Mouse (Mus musculus) CD4-positive, CD25-positive, alpha-beta regulatory T cell (primary cell): ENCODE results near the gene Olfr340. TPM values are rescaled to one million over a fixed set of nuclear protein-coding genes. Genes with fewer than 3 reads are reported as not detected.

Experiments
- polyA plus RNA-seq: library from polyadenylated mRNA; unstranded; fragments of 100-300 nt; shearing (Covaris generic); gene quantifications from one replicate; pipeline ENCODE4 v1.2.1, GENCODE M21; 2017

Gene Olfr340
- polyA plus RNA-seq: not detected

GRCm38 (mm10) chr2:36452287-36452686 lies at the start of gene Olfr340:
TSS of gene Olfr340 (plus strand) at chr2:36452587.

GRCm38 (mm10) chr2:36418647-36419046 lies 33.7 kb upstream of the Olfr340 start, which contains the start of gene Olfr339:
TSS of gene Olfr339 (plus strand) at chr2:36418947.

GRCm38 (mm10) chr2:36482368-36482767 lies 30.0 kb downstream of the Olfr340 start, which contains the start of gene Olfr341:
TSS of gene Olfr341 (minus strand) at chr2:36482468.

Other genes starting within 250 kb of the Olfr340 start
- gene Ptgs1, start 222.2 kb upstream of the Olfr340 start, polyA plus RNA-seq: 1.2 TPM
- 0.11 TPM for gene Olfr338, start 79.1 kb upstream of the Olfr340 start, polyA plus RNA-seq
- gene Olfr339, start 33.6 kb upstream of the Olfr340 start, polyA plus RNA-seq: 0.06 TPM
- 0.05 TPM for gene Olfr341, start 29.9 kb downstream of the Olfr340 start, polyA plus RNA-seq
- gene Olfr342, start 72.4 kb downstream of the Olfr340 start, polyA plus RNA-seq: not detected
- not detected for gene Olfr344, start 114.1 kb downstream of the Olfr340 start, polyA plus RNA-seq
- not detected for gene Olfr345, start 187.5 kb downstream of the Olfr340 start, polyA plus RNA-seq
- not detected for gene Olfr346, start 233.2 kb downstream of the Olfr340 start, polyA plus RNA-seq